Mouse (Mus musculus) limb, embryonic 10.5 days (tissue): Measurements from ENCODE around the gene Gzmn. TPM values are rescaled to one million over a fixed set of nuclear protein-coding genes. Genes with fewer than 3 reads are reported as not detected.
"Not testable (repeated sequence)": the region's sequence is repeated elsewhere in the genome, so short reads cannot be mapped to it uniquely, and the experiment has no call there.

ENCODE experiments used
- DNase-seq: peaks from one replicate; pipeline ENCODE4 v3.0.0-alpha.2; 2017; ENCODE audit warnings: low spot score
- H3K27ac ChIP-seq: fragments of 300-500 bp; sonication (generic); 2 replicates; pipeline ENCODE4 v1.5.1; 2016; ENCODE audit warnings: mild to moderate bottlenecking
- H3K27me3 ChIP-seq: fragments of 300-500 bp; sonication (generic); 2 replicates; pipeline ENCODE4 v1.6.1; 2016; ENCODE audit warnings: low read depth, mild to moderate bottlenecking; ENCODE audit not compliant: poor library complexity, severe bottlenecking
- H3K36me3 ChIP-seq: fragments of 300-500 bp; sonication (generic); 2 replicates; pipeline ENCODE4 v1.6.1; 2016; ENCODE audit warnings: mild to moderate bottlenecking, moderate library complexity
- H3K4me1 ChIP-seq: fragments of 300-500 bp; sonication (generic); 2 replicates; pipeline ENCODE4 v1.6.1; 2016
- H3K4me3 ChIP-seq: fragments of 300-500 bp; sonication (generic); 2 replicates; pipeline ENCODE4 v1.5.1; 2016; ENCODE audit warnings: mild to moderate bottlenecking, moderate library complexity
- H3K9me3 ChIP-seq: fragments of 300-500 bp; sonication (generic); replicated peaks from 2 replicates; pipeline ENCODE4 v1.6.1; 2016; ENCODE audit warnings: mild to moderate bottlenecking
- WGBS: fragments of 180-500 bp; shearing (Covaris S2); methylation state at CpG from one replicate; pipeline ENCODE4 v1.1.7; 2016; 5-methylcytosine and 5-hydroxymethylcytosine counted together
- polyA plus RNA-seq: library from polyadenylated mRNA; unstranded; fragments of >200 nt; fragmentation: Nextera tagmentation; extraction: Ambion mirVana; gene quantifications from 2 replicates; pipeline ENCODE4 v1.2.1, GENCODE M21; 2016

Gzmn gene
- polyA plus RNA-seq, 1 experiment from 2014 or later = not detected

GRCm38 (mm10) chr14:56133675-56134074 lies 40.7 kb downstream of the Gzmn start:
- WGBS = 86% methylated on average over 1 of the region's 1 CpGs
- not testable (repeated sequence) for H3K4me1 ChIP-seq, H3K4me3 ChIP-seq, DNase-seq, H3K36me3 ChIP-seq, H3K27me3 ChIP-seq, H3K9me3 ChIP-seq, H3K27ac ChIP-seq

GRCm38 (mm10) chr14:56132508-56132907 lies 41.9 kb downstream of the Gzmn start, which contains the start of gene Gzmd:
Gzmd (minus strand) TSS chr14:56132608.
- not testable (repeated sequence) for H3K9me3 ChIP-seq, DNase-seq, H3K4me1 ChIP-seq, H3K4me3 ChIP-seq, H3K27ac ChIP-seq, H3K27me3 ChIP-seq, H3K36me3 ChIP-seq
- WGBS = 87% methylated on average over 2 of the region's 2 CpGs

GRCm38 (mm10) chr14:56128341-56128740 lies 46.1 kb downstream of the Gzmn start:
- H3K36me3 ChIP-seq = no peaks in the 10 kb centered on the region
- H3K27me3 ChIP-seq = no peaks in the 10 kb centered on the region
- peak; percentile 23 for DNase-seq
- no peak overlapping the region for H3K4me3 ChIP-seq
- H3K4me1 ChIP-seq = no peaks in the 10 kb centered on the region
- 43% methylated on average over 3 of the region's 3 CpGs for WGBS
- no peaks in the 10 kb centered on the region for H3K9me3 ChIP-seq
- H3K27ac ChIP-seq = no peak overlapping the region

GRCm38 (mm10) chr14:56123516-56123915 lies 50.9 kb downstream of the Gzmn start:
- H3K27ac ChIP-seq = no peak overlapping the region
- WGBS = 86% methylated on average over 3 of the region's 3 CpGs

GRCm38 (mm10) chr14:56120525-56120924 lies 53.9 kb downstream of the Gzmn start, which contains the start of gene Gzme:
Gzme (minus strand) TSS chr14:56120625.
- H3K36me3 ChIP-seq = no peaks in the 10 kb centered on the region
- no peak within 1 kb of the TSS for H3K27ac ChIP-seq
- DNase-seq = no peak
- no peak within 1 kb of the TSS for H3K4me3 ChIP-seq
- H3K4me1 ChIP-seq = no peaks in the 10 kb centered on the region
- no peaks in the 10 kb centered on the region for H3K27me3 ChIP-seq
- H3K9me3 ChIP-seq = no peaks in the 10 kb centered on the region

More at GRCm38 (mm10) chr14:56123516-56123915, 50.9 kb downstream of the Gzmn start:
- no peak for DNase-seq
- no peaks in the 10 kb centered on the region for H3K27me3 ChIP-seq
- no peak overlapping the region for H3K4me3 ChIP-seq
- no peaks in the 10 kb centered on the region for H3K9me3 ChIP-seq
- no peaks in the 10 kb centered on the region for H3K4me1 ChIP-seq
- H3K36me3 ChIP-seq = no peaks in the 10 kb centered on the region

Other genes starting within 250 kb of the Gzmn start
- not detected in 2 replicates for gene Cma1, start 229.9 kb downstream of the Gzmn start, polyA plus RNA-seq
- not detected in 2 replicates for gene Cma2, start 223.6 kb downstream of the Gzmn start, polyA plus RNA-seq
- not detected in 2 replicates for gene Mcpt1, start 156.6 kb downstream of the Gzmn start, polyA plus RNA-seq
- not detected in 2 replicates for gene Mcpt9, start 144.1 kb downstream of the Gzmn start, polyA plus RNA-seq
- not detected in 2 replicates for gene Mcpt2, start 132.6 kb downstream of the Gzmn start, polyA plus RNA-seq
- not detected in 2 replicates for gene Mcpt4, start 112.3 kb downstream of the Gzmn start, polyA plus RNA-seq
- gene Mcpt8, start 89.3 kb downstream of the Gzmn start, polyA plus RNA-seq = not detected in 2 replicates
- gene Ctsg, start 72.0 kb downstream of the Gzmn start, polyA plus RNA-seq = not detected in 2 replicates
- not detected in 2 replicates for gene Gzme, start 54.0 kb downstream of the Gzmn start, polyA plus RNA-seq
- not detected in 2 replicates for gene Gzmd, start 42.0 kb downstream of the Gzmn start, polyA plus RNA-seq
- not detected in 2 replicates for gene Gzmg, start 15.0 kb downstream of the Gzmn start, polyA plus RNA-seq
- gene Gzmf, start 36.8 kb upstream of the Gzmn start, polyA plus RNA-seq = not detected in 2 replicates
- 0.23 and 0.28 TPM in 2 replicates for gene Gzmc, start 60.1 kb upstream of the Gzmn start, polyA plus RNA-seq
- not detected in 2 replicates for gene Gzmb, start 87.7 kb upstream of the Gzmn start, polyA plus RNA-seq
- not detected in 2 replicates for gene Atp12a, start 190.5 kb upstream of the Gzmn start, polyA plus RNA-seq
- 2.1 and 2.6 TPM in 2 replicates for gene Rnf17, start 228.0 kb upstream of the Gzmn start, polyA plus RNA-seq